Mouse (Mus musculus) duodenum, adult 2 months (tissue): ENCODE data around the gene Map3k13. TPM values are rescaled to one million over a fixed set of nuclear protein-coding genes. Genes with fewer than 3 reads are reported as not detected.

Experiments used
- polyA plus RNA-seq: library from polyadenylated mRNA; depleted of rRNA; stranded (reverse); fragments of >200 nt; gene quantifications from 2 replicates; pipeline ENCODE4 v1.2.3, GENCODE M21; 2012; ENCODE audit warnings: low replicate concordance; rRNA removed

Map3k13 gene
- 5.3 and 5.7 TPM in 2 replicates for polyA plus RNA-seq

DNA sequence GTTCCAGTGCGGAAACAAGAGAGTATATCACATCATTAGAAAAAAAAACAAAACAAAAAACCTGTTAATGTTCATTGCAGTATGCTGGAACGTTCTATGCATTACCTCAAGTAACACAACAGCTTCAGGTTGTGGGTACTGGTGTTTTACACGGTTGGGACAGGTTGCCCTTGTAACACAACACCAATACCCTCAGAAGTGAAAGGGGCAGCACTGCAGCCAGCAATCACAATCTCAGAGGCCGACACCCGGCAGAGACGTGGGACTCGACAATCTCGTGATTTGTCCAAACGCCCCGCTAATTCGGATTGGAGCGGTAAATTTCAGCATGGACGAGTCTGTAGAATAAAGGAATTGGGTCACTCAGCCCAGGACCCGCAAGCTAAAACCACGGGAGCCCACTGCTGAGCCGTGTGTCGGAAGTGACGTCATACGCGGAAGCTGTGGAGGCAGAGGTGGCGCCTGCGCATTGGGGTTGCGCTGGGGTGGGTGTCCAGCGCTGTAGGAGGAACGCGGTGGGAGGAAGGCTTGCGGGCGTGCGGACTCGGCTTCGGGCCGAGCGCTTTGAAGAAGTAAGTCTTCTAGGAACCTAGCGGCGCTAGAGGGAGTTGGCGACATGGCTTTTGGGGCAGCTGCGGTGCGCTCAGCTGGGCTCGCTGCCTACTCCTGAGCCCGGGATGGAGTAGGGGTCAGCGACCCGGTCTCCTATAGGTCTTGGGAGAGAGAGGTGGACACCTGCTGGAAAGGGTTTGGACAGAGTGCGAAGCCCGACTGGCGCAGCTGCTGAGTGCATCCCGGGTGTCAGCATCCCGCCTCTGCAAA, at the start of gene Map3k13:
Gene Map3k13, plus strand, starts transcription at position 472 of the 822 bp plus-strand sequence.

DNA sequence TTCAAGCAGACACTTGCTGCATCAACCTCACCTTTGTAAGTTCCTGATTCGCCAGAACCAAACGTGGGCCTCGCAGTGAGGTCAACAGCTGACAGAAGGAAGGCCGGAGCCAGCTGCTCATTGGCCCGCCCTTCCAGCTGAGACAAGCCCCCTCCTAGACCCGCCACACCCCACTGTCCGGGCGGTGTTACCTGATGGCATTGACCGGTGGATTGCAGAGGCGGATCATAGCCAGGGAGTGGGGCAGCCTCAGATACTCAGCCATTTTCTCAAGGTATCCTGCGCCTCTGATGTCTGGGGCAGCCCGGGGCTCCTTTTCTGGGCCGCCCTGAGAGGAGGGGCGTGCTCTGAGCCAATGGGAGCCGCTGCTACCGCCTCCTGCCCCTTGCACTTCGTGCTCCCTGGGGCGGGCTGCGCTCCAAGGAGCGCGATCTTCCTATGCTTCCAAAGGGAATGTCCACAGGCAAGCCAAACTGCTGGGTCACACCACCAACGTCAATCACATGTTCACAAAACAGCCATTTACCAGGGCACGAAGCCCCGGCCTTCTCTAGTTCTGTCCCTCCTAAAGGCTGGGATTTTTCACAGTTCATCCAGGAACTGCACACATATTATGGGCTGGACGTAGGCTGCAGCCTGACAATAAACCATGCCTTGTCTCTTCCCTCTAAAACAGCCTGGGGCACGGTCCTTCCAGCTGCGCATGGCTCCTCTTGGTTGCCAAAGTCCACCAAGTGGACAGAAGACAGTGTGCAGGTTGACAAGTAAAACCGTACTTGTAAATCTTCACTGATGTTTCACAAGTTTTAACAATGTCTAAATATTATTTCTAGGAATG, 6.4 kb upstream of the Map3k13 start, which contains the start of gene Ehhadh:
Gene Ehhadh, minus strand, starts transcription at position 292 of the 838 bp plus-strand sequence.

DNA sequence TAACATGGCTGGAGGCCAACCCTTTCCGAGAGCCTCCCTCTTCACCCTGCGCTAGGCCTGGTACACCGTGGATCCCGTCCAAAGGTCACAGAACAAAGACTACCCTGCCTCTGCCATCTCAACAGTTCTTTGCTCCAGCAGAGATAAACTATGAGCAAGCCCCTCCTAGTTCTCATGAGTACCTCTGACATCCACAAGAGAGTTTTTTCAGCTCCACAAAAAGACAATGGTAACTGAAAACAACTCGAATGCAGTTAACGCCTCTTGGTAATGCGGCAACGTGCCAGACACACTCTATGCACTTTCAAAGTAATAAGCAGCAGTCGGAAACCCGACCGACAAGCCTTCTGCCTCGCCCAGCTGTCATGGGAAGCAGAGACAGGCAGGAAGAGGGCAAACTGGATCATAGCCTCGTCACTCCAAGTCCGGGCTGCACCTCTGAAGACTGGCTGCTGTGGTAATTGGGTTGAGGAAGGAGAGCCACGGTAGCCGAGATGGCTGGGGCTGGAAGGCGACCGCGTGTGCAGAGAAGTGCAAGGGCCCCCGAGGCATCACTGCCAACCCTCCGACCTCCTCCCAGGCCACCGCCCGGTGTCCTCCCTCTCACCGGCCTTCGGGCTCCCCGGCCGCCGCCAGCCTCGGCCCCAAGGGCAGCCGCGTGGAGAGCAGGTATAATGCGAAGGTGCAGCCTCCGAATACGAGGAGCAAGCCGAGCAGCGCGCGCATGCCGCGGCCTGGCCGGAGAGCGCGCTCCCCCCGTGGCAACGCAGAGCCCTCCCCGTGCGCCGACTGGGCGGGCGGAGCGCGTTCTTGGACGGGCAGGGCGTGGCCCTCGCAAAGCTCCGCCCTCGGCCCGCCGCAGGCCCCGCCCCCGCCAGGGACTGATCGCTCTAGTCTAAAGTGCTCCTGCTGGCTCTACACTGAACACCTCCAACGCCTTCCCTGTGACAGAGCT, 152.9 kb downstream of the Map3k13 start, which contains the start of gene Tmem41a:
Gene Tmem41a, minus strand, starts transcription at position 792 of the 955 bp plus-strand sequence.

Other genes with a start within 250 kb of the Map3k13 start
- gene 2510009E07Rik, start 99.7 kb upstream of the Map3k13 start, polyA plus RNA-seq = 1.9 and 3.9 TPM in 2 replicates
- gene Ehhadh, start 6.5 kb upstream of the Map3k13 start, polyA plus RNA-seq = 17.6 and 25.4 TPM in 2 replicates
- 42.1 and 125 TPM in 2 replicates for gene Tmem41a, start 153.2 kb downstream of the Map3k13 start, polyA plus RNA-seq
- 21.2 and 24.4 TPM in 2 replicates for gene Liph, start 201.3 kb downstream of the Map3k13 start, polyA plus RNA-seq
- gene Senp2, start 215.1 kb downstream of the Map3k13 start, polyA plus RNA-seq = 2.7 and 4.1 TPM in 2 replicates